Mouse (Mus musculus): ENCODE measurements at regions not wholly inside any gene's neighbourhood (a gene's known extent, or its start where the extent isn't known, plus 50 kb on each side); places are given as distances from the start of the nearest gene placed in this dataset.

DNA sequence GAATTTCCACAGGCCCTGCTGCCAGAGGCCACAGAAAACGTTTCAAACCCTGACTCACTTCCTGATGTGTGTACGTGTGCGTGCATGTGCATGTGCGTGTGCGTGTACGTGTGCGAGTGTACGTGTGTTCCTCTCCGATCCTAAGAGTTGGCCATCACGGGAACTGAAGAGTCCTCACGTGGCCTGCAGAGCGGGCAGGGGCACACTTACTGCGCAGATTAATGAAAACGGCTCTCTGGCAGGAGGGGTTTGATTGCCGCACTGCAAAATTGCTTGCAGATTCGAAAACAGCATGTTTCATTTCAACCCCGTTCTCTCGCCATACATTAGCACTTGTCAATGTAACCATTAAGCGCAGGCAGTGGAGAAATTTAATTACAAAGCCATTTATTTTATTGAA lies 135.0 kb upstream of the Six2 start:
- no peak for DNase-seq (ENCODE audit: low read depth)

DNA sequence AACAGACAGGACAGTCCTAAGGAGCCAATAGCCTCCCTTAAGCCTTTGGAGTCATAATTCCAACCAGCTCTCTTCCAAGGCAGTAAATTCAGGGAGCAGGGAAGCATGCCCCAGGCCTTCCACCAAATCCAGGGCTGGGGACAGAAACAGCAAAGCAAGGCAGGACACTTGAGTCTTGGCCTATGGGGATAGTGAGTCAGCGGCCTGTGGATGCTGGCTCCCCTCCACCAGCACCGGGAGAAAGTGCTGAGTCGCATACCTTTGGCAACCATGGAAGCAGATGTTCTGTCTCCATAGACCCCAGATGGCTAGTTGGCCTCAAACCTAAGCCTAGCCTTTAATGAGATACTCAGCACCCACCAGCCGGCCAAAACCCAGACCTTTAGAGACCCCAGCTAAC lies 133.8 kb upstream of the Six2 start:
- DNase-seq (ENCODE audit: low read depth): no peak

DNA sequence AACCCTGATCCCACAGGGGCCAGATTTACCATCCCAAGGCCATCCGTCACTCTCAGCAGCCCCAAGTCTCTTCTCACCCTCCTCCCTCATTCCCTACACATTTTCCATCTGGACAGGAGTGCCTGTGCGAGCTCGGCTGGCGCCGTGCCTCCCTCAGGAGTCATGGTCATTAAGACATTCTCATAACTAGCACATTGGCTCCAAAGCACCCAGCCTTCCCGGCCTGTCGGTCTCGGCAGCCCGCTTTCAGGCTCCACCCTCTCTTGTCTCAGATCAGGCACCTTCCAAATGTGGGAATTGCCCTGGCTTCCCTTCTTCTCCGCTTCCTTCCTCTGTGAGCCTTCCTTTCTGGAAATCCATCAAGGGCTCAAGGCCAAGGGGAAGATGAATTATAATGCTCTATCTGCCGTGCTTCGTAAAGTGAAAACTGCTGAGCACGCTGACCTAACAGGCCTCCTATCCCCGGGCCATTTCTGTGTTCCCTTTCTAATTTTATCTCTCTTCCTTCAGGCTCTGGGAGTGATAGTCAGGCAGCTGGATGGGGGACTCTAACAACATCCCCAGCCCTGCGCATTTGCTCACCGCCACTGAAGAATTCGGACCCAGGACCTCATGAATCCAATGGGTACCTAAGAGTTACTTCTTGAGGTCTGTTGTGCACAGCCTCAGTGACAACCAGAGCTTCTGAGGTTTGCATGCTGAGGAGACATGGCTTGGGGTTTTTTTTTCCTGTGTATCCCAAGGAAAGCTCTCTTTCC lies 130.2 kb upstream of the Six2 start:
- no peak for DNase-seq (ENCODE audit: low read depth)

DNA sequence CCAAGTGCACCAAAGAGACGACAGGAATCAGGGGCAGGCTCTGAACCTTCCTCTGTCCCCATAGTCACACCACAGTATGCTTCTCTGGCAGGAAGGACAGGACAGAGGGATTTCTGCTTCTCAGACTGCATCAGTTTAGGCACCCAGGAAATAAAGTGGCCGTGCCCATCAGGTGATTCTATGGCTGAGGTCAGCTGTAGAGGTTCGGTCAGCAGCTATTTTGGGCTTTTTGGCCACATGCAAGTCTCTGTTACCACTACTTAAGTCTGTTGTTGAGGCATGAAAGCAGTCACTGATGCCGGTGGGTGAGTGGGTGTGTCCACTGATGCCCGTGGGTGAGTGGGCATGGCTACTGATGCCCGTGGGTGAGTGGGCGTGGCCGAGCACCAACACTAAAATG lies 128.4 kb upstream of the Six2 start:
- no peak for DNase-seq (ENCODE audit: low read depth)

DNA sequence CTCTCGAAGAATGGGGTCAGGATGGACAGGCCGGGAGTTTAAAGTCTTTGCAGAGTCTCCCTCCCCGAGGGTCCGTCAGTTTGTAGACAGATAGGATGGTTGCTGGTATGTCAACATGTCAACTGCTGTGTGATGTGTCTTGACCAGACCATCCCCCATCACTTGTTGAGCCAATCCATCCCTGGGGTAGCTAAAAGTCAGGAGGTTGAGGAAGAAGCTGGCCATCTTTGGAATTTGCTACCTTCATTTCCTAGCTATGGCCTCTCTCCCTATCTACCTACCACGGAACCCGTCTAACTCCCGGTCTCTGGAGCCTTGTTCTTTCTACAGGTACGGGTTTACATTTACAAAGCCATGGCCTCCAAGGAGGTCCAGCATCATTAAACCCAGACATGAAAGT lies 128.0 kb upstream of the Six2 start:
- DNase-seq (ENCODE audit: low read depth): no peak

DNA sequence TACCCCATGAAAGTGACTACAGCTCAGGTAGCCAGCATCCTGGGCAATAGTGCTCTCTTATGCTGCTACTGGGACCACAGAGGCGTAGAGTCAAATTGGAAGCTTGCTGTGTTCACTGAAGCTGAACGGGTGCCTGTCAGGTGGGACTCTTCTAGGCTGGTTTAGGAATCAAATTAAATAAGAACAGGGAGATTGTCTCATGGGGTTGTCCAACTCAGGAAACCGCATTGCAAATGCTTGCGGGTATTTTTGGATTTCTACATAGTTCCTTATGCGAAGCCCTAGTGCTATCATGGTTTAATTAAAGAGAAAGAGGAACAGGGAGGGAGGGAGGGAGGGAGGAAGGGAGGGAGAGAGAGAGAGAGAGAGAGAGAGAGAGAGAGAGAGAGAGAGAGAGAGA lies 120.5 kb upstream of the Six2 start:
- DNase-seq (ENCODE audit: low read depth): no peak

DNA sequence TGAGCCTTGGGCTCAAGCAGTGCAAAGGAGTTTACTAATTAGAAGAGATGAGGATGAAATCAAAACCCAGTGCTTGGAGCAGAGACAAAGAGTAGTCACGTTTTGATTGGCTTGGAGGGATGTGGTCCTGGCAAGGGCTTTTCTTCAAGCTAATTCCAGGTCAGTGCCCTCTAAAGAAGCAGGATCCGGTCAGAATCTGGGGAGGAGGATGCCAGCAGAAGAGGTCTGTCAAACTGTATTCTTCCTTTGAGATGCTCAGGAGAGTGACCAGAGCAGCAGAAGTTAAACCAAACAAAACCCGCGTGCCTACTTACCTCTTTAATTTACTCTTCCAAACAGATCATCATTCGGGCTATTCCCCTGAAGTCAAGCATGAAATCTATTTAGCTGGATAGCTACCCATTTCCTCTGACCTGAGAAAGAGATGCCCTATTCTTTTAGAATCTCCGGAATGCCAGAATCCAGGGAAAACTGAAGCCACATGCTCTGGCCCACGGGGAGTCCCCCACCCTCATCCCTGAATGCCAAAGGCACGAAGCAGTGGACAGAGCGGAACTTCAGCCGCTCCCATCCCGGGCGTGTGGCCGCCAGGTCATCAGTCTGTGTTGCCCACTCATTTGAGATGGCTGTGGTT lies 117.8 kb upstream of the Six2 start:
- no peak for DNase-seq (ENCODE audit: low read depth)

DNA sequence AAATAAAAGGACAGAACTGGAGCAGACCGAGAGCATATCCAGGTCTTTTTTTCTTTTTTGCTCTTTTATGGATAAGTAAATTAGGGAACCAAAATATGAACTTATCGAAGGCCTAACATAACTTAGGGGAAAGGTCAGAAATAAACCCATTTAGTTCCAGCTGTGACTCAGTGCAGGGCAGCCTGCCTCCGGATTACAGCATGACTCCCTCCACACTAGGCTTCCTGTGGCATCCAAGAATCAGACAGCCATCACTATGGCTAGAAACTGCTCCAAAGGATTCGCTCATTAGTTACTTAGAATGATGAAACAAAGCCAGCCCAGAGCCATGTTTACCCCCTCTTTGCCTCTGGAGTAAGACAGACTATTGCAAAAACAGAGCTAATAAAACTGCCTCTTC lies 116.6 kb upstream of the Six2 start:
- DNase-seq (ENCODE audit: low read depth): no peak

DNA sequence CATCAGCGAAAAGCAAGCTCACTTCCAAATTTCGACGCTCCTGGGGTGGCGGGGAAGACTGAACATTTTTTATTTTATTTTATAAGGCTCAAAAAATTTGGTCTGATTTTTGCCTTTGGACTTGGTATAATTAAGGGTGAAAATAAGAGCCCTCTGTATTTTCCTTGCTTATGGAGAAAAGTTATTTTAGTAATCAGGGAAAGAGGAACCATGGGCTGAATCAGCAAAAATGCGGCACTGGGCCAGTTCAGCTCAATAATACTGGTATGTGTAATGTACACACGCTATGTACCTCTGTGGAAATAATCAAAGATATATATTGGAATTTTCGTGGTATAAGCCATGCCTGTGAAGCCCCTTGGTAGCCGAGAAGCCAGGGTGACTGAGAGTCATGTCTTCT lies 113.7 kb upstream of the Six2 start:
- DNase-seq (ENCODE audit: low read depth): no peak

DNA sequence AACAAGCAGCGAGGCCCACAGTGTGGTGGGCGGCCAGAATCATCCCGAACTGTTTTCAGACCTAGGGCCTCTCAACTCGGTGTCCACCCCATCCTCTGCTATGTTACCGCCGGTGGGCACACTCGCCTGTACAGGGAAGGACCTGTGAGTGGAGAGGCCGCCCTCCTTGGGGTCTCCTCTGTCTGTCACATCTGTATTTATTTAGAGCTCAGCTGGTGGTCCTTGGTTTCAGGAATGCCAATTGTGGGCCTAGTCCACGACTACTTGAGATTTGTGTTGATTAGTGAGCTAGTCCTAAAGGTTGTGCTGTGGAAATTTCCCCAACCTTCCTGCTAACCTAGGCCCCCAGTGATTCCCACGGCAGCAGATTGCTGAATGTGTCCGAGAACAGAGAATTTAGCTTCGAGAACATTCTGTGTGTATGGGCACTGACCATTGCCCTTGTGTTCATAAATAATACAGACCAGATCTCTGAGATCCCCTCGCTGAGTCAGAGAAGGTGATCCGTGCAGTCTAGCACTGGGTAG lies 113.1 kb upstream of the Six2 start:
- no peak for DNase-seq (ENCODE audit: low read depth)

DNA sequence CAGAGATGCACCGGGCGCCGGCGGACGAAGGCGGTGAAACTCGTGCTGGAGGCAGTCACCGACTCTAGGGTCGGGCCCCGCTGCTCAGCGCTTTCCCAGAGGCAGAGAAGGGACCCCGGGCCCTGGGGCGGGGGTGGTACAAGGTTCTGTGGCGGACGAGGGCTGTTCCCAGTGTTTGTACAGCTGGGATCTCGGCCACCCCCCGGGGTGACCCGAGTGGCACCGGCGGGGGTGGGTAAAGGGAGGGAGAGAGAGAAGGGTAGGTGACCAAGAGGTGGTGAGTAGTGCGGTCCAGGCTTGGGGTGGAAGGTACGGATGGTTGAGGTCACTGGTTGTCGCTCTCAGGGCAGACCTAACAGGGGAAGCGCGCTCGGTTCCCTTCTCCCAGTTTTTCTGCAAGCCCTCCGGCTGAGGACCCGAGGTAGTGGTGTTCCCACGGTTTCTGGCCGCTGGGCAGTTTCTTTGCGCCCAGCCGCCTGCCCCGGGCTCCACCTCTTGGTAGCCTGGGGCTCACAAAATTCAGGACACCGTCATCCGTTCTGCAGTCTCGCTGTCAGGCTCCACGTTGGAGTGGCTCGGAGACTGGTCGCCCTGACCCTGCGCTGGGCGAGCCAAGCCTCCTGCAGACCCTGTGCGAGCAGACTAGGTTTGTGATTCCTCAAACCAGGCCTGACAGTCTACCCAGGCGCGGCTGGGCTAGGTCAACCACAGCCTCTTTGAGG lies 112.4 kb upstream of the Six2 start:
- DNase-seq (ENCODE audit: low read depth): no peak

DNA sequence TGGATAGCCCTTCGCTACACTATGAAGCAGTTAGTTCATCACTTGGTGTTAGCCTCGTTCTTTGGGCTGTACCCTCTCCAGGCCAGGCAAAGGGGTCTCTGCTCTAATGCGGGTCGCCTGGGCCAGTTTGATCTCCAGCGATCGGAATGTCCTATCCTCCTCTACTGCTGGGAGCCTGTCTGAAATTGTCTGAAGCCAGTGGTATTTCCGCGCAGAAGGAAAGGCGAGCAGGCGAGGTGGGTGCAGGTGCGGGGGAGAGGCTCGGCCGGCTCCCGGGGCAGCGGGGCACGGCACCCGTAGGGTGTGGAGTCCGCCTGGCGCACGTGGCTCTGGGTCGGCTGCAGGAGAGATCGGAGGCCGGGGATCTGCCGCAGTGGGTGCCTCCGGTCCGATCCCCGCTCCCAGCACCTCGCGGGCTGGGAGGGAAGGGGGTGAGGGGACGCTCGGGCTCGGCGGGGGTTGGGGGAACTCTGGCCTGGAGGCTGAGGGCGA lies 111.8 kb upstream of the Six2 start:
- DNase-seq (ENCODE audit: low read depth): no peak

DNA sequence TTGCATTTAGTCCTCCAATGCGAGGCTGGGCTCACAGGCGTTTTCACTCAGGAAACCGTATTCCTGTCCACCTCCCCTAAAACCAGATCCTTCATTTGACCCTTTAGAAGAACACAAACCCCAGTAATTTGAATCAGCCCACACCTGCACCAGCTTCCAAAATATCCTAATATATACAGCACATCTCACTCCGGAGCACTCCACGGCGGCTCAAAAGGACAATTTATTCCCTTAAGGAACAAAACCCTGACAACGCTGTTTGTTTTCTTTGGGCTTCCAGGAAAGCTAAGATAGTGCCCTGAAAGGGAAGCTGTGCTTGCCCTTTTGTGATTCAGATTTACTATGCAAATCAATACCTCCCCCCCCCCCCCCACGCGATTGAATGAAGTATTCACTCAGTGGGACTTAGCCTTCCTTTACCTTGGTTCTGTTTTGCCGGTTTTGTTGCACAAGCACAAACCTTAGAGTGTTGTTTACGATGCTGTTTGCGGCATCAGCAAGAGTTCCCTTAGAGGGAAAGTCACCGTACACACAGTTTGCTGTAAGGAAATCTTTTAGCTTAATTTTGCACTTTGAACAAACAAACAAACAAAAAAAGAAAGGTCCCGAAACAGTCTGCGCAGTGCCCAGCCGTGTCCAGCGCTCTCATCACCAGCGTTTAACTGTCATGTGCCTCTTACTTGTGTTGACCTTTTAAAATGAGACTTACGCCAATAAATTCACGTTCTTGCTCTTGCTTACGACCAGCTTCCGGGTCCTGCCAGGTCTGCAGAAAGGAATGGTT lies 111.2 kb upstream of the Six2 start:
- no peak for DNase-seq (ENCODE audit: low read depth)

DNA sequence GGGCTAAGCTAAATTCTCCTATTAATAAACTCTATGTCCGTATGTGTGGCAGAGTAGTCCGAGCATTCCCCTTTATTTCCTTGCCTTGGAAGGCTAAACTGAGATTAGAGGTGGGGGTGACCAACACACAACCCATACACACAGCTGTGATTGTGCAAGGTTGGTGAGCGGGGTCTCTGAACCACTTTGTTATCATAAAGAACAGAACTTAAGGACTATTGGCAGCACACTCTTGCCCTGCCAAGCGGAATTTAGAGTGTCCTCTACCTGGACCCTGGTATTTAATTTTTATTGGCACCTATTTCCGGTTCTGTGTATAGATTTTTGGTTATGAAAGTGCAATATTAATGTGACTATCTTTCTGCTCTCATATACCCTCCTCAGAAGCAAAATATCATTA lies 109.7 kb upstream of the Six2 start:
- DNase-seq (ENCODE audit: low read depth): no peak

DNA sequence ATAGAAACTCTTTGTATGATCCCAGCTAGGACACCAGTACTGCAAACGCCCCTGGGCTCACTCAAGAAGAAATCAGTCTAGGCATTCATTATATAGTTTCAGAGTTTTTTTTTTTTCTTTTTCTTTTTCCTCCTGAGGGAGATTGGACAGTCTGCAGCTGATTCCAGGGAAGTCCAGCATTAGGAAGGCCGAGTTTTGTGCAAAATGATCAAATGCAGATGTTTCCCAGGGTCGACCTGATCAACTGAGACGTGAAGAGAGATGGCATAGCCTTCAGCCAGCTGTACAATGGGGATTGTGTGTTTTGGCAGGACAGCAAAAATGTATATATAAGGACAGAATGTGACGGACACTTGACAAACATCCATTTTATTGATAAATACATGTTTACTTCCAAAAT lies 107.7 kb upstream of the Six2 start:
- DNase-seq (ENCODE audit: low read depth): no peak

DNA sequence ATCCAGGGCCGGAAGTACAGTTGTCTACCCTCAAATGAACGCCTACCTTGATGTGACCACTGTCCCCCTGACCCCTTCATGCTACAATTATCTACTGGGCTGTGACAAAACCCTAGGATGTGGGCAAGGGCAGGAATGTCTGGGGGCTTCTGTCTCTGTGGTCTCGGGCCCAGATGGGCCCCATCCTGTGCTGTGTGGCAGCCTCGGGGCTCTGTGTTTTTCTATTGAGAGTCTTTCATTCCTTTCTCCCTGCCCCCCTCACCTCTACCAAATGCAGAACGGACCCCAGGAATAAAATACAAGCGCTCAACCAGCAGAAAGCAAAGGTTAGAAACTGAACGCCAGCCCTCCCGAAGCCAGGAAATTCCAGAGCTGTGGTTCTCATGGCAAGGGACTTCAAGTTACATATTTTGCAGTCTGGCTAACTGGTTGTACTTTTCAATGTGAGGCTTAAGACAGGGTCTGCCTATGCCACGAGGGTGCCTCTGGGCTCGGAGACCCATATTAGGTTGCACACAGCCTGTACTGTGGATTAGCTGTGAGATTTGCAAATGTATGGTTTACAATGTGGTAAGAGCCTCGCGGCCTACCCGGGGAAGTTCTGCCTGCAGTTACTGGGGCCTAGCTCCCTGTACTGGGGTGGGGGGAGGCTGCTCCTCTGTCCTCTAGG lies 97.7 kb upstream of the Six2 start:
- DNase-seq (ENCODE audit: low read depth): no peak

DNA sequence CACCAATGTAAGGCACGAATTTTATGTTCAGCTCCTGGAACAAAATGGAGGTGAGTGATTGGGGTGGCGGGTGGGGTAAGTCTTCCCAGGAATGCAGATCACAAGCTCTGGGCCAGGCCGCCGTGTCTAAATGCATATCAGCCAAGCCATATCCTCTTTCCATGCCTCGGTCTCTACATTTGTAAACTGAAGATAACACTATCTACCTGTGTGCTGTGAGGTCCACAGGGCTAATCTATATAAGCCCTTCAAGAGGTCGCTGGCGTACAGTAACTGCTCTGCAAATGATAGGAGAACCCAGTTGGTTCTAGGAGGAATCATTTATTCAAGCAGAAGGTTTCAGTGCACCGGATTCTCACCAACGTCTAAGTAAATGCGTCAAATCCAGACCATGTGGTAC lies 92.4 kb upstream of the Six2 start:
- DNase-seq (ENCODE audit: low read depth): no peak

DNA sequence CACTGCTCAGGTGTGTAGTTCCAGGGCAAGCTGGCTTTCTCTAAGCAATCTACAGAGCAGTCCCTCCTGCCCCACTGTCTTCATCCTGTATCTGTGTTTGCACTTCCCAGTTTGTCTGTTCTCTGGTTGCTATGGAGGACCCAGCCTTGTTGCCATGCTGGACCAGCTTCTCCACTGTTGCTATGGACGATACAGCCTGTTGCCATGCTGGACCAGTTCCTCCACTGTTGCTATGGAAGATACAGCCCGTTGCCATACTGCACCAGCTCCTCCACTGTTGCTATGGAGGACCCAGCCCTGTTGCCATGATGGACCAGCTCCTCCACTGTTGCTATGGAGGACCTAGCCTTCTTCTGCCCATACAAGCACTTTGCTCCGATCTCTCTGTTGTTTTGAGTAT lies 88.8 kb upstream of the Six2 start:
- DNase-seq (ENCODE audit: low read depth): no peak

DNA sequence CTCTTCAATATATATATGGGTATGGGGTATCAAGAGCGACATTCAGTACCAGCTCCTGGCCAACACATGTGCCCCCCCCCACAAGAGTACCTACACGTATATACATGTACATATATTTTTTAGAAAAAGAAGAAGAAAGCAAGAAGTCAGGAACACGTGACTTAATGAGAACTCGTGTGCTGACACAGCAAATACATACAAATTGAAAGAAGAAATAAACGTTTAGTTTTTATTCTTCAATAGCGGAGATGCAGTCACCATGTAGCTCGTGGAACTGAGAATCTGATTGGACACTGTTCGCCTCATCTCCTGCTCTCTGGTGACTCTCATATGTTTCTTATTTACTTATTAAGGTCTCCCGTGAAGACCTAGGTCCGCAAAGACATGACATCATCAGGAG lies 80.3 kb upstream of the Six2 start:
- no peak for DNase-seq (ENCODE audit: low read depth)

DNA sequence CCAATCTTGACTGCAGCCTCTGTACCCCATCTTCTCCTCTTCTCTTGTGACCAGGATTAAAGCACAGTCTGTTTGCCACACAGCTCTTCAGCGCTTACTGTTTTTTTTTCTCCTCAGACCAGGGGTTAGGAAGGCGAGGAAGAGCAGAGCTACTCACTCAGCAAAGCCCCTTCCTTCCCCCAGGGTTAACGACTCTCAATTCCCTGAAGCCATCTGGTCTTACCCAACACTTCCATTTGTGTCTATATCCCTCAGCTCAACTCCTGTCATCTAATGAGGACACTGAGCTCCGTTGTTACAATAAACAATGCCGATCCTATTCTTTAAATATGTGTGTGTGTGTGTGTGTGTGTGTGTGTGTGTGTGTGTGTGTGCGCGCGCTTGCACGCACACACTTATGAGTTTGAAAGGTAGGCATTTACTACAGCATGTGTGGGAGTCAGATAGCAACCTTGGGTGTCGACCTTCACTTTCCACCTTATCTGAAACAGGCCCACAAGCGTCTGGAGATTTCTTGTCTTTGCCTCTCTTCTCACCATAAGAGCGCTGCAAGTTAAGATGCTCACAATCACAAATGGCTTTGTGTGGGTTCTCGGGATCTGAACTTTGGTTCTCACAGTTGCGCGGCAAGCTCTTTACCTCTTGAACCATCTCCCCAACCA lies 79.3 kb upstream of the Six2 start:
- no peak for DNase-seq (ENCODE audit: low read depth)

DNA sequence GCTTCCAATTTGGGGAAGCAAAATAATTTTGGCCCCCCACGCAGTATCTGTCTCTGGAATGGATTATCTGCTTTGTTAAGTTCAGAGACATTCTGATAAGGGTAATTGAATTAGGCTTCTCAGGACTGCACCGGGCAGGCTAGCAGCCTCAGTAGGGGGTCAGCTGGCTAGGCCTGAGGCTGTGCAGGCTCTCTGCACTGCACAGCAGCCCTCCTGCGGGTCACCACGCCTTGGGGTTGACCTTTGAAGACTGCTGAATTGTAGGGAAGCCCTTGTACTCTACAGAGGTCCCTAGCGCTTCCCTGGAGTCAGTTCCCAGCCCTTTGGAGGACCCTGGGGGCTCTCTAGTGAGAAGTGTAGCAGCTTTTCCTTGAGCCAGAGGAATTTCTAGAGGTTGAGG lies 78.5 kb upstream of the Six2 start:
- DNase-seq (ENCODE audit: low read depth): no peak

All from naive thymus-derived CD4-positive, alpha-beta T cell, adult 2 months (primary cell).